Mouse (Mus musculus) right cerebral cortex, postnatal 14 days (tissue): ENCODE data around the gene Mrpl50.
"Not testable (repeated sequence)": the region's sequence is repeated elsewhere in the genome, so short reads cannot be mapped to it uniquely, and the experiment has no call there.

Experiments
- DNase-seq: peaks from one replicate; pipeline ENCODE4 v3.0.0; 2022

The Mrpl50 gene

GRCm38 (mm10) chr4:49520572-49521340 lies at the start of gene Mrpl50, which contains the start of gene Zfp189:
TSS of gene Mrpl50 (minus strand) at chr4:49521093.
TSS of gene Zfp189 (plus strand) at chr4:49521176.
- DNase-seq = peak; percentile 89

- peak; percentile 38 for DNase-seq
Observed at GRCm38 (mm10) chr4:49567613-49568012, 46.7 kb upstream of the Mrpl50 start.

- peak; percentile 35 for DNase-seq
Observed at GRCm38 (mm10) chr4:49559915-49560772, 39.3 kb upstream of the Mrpl50 start.

- DNase-seq = no peak
Observed at GRCm38 (mm10) chr4:49558181-49558580, 37.3 kb upstream of the Mrpl50 start.

- no peak for DNase-seq
Observed at GRCm38 (mm10) chr4:49557375-49557774, 36.5 kb upstream of the Mrpl50 start.

- no peak for DNase-seq
Observed at GRCm38 (mm10) chr4:49553380-49553779, 32.5 kb upstream of the Mrpl50 start.

GRCm38 (mm10) chr4:49549383-49549782 lies 28.5 kb upstream of the Mrpl50 start, which contains the start of gene Aldob:
TSS of gene Aldob (minus strand) at chr4:49549546.
- DNase-seq = no peak

GRCm38 (mm10) chr4:49547544-49548219 lies 26.8 kb upstream of the Mrpl50 start:
- no peak for DNase-seq

DNA sequence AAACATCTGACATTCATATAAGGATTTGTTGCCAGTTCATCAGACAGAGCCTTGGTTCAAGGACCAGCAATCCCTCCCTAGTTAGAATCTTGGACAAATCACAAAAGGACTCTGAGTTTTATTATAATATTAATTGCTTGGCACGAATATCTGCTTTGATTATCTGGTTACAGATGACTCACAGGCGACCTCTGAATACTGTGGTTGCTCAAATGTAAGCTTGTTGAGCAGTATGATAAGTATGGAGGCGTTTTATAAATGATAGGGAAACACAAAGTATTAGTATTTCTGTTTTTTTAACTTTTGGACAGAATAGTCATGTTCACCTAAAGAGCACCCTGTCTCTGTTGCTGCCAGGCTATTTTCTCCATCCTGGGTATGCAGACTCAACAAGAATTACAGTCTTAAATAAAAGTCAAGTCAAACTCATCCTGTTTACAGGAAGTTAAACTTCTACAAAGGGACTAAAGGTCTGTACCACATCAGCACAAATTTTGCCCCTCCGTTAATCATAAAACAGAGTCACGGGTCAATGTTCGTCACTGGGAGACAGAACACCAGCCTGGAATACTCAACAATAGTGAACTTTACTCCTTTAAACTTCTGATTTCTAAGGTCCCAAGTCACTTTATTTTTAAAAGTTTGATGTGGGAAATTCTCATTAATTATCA lies 26.1 kb upstream of the Mrpl50 start:
- no peak for DNase-seq

DNA sequence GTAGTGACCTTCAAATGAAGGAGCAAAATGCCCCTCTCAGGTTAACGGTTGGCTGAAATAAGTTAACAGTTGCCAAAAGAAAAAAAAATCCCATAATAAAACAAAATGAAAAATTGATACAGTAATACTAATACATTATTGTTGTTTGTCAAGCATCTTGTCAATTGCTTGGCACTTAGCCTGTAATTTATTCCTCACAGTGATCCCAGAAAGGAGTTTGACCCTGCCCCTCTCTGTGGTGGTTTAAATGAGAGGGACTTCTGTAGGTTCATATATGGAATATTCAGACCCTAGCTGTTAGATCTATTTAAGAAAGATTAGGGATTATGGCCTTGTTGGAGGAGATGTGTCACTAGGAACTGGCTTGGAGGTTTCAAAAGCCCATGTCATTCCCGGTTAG lies 25.1 kb upstream of the Mrpl50 start:
- DNase-seq = no peak

DNA sequence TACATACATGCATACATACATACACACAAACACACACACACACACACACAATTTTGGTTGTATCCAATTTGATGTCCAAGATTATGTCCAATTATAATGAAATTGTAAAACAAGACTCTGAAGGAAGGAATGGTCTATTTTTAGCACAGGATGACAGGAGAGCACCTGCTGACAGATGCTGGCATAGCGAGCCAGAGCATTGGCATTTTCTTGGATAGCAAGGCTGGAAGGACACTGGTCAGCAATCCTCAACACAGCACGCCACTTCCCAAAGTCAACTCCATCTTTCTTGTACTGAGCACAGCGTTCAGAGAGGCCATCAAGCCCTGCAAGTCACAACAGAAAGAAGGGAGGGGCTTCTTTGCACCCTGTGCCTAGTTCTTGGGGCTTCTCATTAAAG lies 20.1 kb upstream of the Mrpl50 start:
- DNase-seq = no peak

DNA sequence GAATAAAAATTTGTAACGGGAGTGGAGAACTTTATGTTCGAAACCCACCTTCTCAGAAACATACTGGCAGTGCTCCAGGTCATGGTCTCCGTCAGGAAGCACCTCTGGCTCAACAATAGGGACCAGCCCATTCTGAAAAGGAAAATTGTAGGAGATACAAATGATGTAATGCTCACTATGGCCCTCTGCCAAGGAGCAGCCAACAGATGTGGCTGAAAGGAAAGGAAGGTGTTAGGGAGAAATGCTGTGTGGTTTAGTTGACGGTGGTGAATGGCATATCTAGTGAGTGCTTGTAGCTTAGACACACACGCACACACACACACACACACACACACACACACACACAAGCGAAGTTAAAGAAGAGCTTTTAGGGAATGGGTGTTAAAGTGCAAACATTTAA lies 18.8 kb upstream of the Mrpl50 start:
- no peak for DNase-seq

- DNase-seq = no peak
Observed at GRCm38 (mm10) chr4:49536671-49537070, 15.8 kb upstream of the Mrpl50 start.

GRCm38 (mm10) chr4:49535675-49536294 lies 14.9 kb upstream of the Mrpl50 start:
- no peak for DNase-seq

DNA sequence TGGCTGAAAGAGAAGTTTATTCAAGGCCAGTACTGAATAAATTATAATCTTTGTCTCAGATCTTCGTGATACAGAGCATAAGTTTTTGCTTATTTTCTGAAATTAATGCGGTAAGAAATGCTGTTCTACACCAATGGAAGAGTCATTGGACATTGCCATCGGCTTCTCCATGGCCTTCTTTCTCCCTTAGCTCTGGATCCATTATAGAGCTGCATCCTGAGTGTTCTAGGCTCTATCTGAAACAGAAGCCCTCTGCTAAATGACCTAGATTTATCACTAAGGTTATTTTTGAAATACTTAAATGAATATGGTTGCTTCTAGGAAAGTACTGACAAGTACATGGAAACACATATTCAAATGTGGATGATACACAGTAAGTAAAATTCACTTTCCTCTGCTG lies 14.1 kb upstream of the Mrpl50 start:
- no peak for DNase-seq

DNA sequence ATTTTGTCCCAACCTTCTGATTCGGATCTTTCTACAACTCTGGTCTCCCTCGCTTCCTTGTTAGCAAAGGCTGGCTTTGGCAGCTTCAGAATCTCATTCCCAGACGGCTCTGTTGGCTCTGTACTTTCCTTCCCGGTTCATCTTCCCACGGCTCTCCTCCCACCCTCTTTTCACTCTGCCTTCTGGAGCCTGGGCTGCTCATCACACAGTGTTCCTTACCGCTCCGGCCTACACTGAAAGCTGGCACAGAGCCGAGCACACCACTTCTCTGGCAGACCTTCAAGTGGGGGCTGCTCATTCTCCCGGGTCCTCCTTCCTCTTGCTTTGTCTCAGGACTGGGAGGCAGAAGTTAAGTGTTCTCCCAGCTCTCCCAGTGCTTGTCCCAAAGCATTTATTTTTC lies 1.7 kb upstream of the Mrpl50 start:
- peak; percentile 71 for DNase-seq

DNA sequence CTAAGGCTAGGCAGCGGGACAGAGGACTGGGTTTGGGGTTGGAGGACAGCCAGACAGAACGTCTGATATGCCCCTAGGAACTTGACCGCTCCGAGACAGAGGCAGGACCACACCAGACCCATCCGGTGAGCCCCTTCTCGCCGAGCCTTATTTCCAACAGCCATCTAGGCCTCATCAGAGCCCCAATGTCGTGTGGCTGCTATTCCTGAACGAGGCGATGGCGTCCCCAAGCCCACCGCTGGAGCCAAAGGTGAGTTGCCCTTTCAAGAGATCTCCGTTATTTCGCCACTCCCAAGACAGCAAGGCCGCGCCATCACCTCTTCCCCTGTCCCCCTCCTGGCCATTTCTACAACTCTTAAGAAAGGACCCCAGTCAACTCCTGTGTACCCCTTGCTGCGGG lies 453 bp upstream of the Mrpl50 start:
- no peak for DNase-seq

DNA sequence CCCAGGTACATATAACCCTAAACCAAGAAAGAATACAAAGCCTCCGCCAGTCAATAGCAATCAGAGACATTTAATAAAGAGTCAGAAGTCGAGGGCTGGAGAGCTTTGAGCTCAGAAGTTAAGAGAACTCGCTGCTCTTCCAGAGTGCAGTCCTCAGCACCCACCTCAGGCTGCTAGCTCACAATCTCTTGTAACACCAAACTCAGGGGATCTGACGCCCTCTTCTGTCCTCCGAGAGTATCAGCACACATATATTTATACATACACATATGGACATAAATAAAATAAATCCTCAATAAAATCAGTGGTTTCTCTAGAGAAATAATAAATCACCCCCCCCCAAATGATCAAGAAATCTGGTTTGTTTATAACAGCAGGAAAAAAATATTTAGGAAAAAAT lies 1.4 kb downstream of the Mrpl50 start:
- no peak for DNase-seq

- DNase-seq = no peak
Observed at GRCm38 (mm10) chr4:49514441-49514840, 6.5 kb downstream of the Mrpl50 start.

- no peak for DNase-seq
Observed at GRCm38 (mm10) chr4:49512636-49513035, 8.3 kb downstream of the Mrpl50 start.

GRCm38 (mm10) chr4:49510236-49510835 lies 10.6 kb downstream of the Mrpl50 start:
- not testable (repeated sequence) for DNase-seq

DNA sequence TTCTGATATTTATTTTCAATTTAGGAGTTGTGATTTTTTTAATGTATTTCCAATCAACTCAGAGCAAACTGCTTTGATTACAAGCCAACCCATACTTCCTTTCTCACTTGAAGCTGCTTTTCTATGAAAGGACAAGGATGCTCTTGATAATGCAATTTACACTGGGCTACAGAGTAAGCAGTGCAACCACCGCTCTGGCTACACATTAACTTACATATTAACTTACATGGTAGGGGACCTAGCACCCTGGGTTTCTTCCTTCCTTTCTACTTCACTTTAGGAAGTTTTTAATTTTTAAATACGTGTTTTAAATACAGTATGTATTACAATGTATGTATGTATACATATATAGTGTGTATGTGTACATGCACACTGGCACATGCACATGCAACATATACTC lies 11.7 kb downstream of the Mrpl50 start:
- DNase-seq = no peak
